Mouse (Mus musculus): ENCODE measurements around the gene Nme1. TPM values are rescaled to one million over a fixed set of nuclear protein-coding genes. Genes with fewer than 3 reads are reported as not detected.

Nme1 gene
- total RNA-seq (2022) = 10 to 100 TPM; 10.3 to 24.4 (median 11.8) TPM

DNA sequence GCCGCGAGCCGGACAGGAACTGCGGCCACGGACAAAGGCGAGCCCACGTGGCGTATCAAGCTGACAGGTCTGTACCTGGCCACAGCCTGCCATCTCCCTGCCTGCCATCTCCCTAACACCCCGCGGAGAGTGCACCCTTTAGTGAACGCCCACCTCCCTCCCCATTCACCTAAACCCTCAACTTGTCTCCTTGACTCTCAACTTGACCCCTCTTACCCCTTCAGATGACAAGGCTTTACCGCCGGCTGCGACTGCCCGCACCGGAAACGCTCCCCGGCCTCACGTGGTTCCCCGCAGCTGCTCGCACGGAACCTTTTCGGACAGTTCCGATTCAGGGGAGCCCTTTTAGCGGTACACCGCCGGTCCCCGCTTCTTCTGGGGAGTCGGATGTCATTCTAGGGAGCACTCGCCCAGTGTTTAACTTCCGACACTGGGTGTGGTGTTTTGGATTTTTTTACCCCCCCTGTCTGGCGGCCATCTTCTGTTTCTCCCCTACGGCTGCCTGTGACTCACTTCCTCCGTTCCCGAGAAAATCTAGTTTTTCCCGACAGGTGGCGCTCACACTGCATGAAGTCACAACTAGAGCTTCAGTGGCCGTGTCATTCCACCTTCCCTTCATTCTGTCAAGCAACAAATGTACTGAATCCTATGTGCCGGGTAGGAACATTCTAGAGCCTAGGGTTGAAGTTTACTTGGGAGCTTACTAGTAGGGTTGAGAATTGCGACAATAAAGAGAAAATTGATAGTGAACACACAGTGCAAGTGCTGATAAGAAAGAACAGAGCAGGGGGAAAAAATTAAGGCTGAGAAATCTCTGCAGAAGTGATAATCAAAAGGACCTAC is at the start of gene Nme1, which contains the start of gene Gm20390:
TSS of gene Nme1 (minus strand) at position 517 of the 843 bp plus-strand sequence.
TSS of gene Gm20390 (minus strand) at position 289 of the 843 bp plus-strand sequence.
- DNase-seq (ENCODE audit: low spot score in 2 of 2) = peak; percentile 96

- DNase-seq (ENCODE audit: low spot score in 2 of 2) = no peak
Observed at GRCm38 (mm10) chr11:94003346-94003745, 35.0 kb upstream of the Nme1 start.

DNA sequence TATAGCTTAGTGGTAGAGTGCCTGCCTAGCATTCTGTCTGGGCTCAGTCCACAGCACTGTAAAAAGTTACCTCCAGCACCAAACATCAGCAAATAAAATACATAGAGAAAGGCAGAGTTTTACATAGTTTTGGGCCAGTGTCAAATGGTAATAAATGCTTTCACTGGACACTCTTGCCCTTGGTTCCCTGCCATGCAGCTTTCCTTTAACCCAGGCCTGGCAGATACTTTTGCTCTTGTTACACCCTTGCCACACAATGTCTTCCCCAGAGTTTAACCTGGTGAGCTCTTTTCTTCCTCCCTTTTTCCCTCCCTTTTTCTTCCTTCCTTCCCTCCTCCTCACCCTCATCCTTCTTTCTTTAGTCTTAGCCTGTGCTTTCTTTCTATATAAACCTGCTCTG is 31.0 kb upstream of the Nme1 start:
- DNase-seq (ENCODE audit: low spot score in 2 of 2) = no peak

- DNase-seq (ENCODE audit: low spot score in 2 of 2) = peak; percentile 39 to 46
Observed at GRCm38 (mm10) chr11:93997141-93997775, 28.9 kb upstream of the Nme1 start.

- peak; percentile 46 to 59 for DNase-seq (ENCODE audit: low spot score in 2 of 2)
Observed at GRCm38 (mm10) chr11:93996306-93997140, 28.2 kb upstream of the Nme1 start.

DNA sequence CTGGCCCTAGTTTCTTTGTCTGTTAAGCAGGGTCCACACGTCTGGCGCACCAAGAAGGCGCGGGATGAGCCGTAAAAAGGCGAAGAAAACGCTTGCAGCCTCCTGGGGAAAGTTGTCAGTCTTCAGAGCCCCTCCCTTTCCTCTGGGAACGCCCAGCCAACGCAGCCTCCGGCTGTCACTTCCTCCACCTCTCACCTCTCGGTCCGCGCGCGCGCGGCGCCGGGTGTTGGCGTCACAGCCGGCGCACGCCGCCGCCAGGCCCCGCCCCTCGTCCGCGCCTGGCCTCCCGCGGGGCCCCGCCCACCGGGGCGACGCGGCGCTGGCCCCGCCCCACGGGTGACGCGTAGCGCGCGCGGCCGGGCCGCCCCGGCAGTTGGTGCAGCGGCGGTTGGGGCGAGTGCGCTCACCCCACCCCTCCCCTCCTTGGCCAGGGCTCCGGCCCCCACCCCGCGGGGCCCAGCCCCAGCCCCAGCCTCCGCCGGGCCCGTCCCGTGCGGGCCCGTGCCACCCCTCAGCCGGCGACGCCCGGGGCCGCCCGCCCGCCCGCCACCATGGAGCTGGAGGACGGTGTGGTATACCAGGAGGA is 27.5 kb upstream of the Nme1 start, which contains the start of gene Spag9:
TSS of gene Spag9 (plus strand) at position 372 of the 586 bp plus-strand sequence.
- peak; percentile 89 to 93 for DNase-seq (ENCODE audit: low spot score in 2 of 2)

GRCm38 (mm10) chr11:93995111-93995719 is 26.9 kb upstream of the Nme1 start:
- DNase-seq (ENCODE audit: low spot score in 2 of 2) = peak; percentile 84

DNA sequence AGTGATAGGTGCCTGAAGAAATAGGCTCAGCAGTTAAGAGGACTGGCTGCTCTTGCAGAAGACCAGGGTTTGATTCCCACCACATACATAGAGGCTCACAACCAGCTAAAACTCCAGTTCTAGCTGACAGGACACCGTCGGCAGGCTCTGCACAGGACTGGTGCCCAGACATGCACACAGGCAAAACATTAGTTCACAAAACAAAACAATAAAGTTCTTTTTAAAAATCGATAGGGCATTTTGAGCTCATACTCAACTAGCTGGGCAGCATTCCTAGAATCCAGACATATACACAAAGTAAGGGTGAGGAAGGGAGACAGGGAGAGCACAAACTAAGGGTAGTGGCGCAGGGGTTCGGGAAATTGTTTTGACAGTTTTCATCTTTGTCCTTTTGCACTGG is 26.2 kb upstream of the Nme1 start:
- no peak for DNase-seq (ENCODE audit: low spot score in 2 of 2)

DNA sequence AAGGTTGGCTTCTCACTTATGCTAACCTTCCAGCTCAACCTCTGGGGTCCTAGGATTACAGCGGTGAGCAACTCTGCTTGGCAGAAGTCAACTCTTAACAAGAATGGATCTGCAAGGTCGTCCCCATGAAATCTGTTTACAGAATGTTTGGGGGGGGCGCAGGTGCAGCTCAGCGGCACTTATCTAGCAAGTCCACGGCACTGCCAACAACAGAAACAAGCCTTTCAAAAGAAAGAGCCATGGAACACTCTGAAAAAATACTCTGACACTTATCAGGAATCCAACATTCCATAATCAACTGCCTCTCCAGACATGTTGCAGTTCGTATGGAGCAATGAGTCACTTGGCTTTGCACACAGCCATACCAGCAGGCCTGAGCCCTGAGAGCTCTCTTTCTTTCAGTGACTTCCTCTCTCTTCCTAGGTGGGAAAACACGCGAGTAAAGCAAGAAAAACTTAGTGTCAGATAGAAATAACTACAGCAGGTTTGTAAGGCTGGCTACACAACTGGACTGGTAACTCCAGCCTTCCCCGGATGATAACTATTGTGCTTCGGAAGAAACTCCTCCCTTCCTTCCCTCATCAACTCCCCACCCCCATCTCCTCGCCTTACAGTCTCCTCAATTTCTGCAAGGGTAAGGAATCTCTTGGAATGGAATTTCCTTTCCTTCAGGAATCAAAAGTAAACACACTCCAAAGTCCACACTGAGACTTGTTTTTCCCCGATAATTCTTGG is 20.2 kb upstream of the Nme1 start:
- no peak for DNase-seq (ENCODE audit: low spot score in 2 of 2)

DNA sequence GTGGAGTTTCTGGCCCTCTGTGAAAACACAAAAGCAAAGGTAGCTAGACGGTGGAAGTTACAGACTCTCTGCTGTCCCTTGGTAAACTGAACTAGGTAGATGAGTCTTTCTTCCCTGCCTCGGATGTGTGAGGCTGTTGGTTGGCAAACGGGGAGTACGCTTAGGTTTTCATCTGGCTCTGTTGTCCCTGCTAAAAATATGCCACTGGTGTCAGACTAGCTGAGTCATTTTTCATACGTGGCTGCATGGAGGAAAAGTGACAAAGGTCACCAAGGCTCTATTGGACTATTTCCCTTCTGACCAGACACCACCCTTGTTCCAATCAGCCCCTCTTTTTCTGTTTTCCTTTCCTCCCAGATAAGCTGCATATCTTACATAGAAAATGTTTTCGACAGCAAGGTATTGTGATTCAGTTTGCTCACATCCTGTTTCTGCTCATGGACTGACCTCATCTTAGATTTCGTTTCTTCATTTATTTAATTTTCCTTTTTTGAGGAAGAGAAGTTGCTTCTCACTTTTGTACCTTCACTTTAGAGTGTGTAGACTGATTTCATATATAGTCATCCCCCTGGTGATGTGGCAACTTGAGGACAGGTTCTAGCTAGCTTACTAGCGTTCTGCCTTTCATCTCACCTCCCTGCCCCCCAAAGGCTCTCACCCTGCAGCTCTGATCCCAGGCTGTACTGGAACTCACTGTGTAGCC is 19.5 kb upstream of the Nme1 start:
- DNase-seq (ENCODE audit: low spot score in 2 of 2) = peak; percentile 45 to 59

DNA sequence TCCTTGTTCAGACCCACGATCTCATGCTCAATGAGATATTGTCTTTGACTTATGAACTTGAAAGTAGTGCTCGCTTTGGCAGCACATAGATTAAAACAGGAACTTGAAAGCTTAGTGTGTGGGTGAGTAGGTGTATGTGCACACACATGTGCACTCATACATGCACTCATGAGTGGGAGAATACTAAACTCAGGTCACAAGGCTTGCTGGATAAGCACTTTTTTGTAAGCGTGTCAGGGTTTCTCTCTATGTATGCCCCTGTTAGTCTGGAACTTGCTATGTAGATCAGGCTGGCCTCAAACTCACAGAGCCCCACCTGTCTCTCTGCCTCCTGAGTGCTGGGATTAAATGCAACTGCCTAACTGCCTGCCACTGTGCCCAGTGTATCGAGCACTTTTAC is 18.7 kb upstream of the Nme1 start:
- no peak for DNase-seq (ENCODE audit: low spot score in 2 of 2)

DNA sequence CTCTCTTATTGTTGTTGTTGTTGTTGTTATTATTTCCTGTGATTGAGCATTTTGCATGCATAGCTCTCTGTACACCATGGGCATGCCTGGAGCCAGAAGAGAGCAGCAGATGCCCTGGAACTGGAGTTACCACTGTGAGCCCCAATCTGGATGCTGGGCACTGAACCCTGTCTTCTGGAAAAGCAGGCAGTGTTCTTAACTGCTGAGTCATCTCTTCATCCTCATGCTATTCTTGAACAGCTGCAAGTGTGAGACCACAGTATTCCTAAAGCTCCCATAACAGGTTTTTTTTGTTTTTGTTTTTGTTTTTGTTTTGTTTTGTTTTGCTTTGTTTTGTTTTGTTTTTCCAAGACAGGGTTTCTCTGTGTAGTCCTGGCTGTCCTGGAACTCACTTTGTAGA is 18.0 kb upstream of the Nme1 start:
- no peak for DNase-seq (ENCODE audit: low spot score in 2 of 2)

DNA sequence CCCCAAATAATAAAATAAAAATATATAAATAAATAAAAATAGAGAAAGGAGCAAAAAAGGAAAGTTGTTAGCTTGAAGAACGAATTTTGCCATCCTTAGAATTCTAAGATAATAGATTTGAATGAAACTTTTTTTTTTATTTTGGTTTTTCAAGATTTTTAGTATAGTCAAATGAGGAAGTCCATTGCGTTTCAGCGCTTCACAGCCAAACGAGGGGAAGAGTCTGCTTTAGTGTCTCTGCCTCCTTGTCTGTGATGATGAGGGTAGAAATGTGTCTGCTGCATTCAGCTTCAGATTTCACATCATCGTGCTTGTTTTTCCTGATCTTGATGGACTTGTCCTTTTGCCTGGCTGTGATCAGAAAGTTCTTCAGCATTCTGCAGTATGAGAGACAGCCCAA is 16.9 kb upstream of the Nme1 start:
- no peak for DNase-seq (ENCODE audit: low spot score in 2 of 2)

DNA sequence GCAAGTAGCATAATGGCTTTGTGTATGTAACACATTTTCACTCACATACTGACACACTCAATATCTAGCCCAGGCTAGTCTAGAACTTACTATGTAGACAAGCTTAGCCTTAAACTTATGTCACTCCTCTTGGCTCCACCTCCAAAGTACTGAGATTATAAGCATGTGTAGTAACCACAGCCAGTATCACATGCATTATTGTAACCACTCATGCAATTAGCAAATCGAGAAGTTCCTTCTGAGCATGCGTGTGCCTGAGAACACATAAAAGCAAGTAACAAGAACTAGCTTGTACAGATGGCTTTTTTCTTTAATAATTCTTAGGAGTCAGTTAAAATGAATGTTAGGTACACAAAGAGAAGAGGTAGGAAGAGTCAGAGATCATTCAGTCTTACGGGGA is 16.3 kb upstream of the Nme1 start:
- no peak for DNase-seq (ENCODE audit: low spot score in 2 of 2)

- DNase-seq (ENCODE audit: low spot score in 2 of 2) = no peak
Observed at GRCm38 (mm10) chr11:93979502-93980049, 11.3 kb upstream of the Nme1 start.

- DNase-seq (ENCODE audit: low spot score in 2 of 2) = no peak
Observed at GRCm38 (mm10) chr11:93972951-93973350, 4.6 kb upstream of the Nme1 start.

DNA sequence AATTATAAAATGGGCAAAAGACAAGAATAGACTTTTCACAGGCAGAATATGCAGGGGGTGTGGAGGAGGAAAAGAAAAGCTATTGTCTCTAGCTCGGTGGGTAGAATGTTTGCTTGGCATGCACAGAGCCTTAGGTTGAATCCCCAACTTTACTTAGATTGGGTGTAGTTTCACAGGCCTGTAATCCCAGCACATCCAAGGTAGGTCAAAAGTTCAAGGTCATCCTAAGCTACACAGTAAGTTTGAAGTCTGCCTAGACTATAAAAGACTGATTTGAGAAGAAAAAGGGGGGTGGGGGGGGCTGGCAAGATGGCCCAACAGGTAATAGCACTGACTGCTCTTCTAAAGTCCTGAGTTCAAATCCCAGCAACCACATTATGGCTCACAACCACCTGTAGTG is 1.5 kb upstream of the Nme1 start:
- DNase-seq (ENCODE audit: low spot score in 2 of 2) = no peak

GRCm38 (mm10) chr11:93969171-93969570 is 850 bp upstream of the Nme1 start:
- DNase-seq (ENCODE audit: low spot score in 2 of 2) = no peak

GRCm38 (mm10) chr11:93968848-93969128 is 467 bp upstream of the Nme1 start:
- no peak for DNase-seq (ENCODE audit: low spot score in 2 of 2)

- DNase-seq (ENCODE audit: low spot score in 2 of 2) = no peak
Observed at GRCm38 (mm10) chr11:93967381-93967780, 940 bp downstream of the Nme1 start.
